Mouse (Mus musculus) retina, adult 2 months (tissue): ENCODE data around the gene Zc3h12d.
"Not testable (repeated sequence)": the region's sequence is repeated elsewhere in the genome, so short reads cannot be mapped to it uniquely, and the experiment has no call there.

Experiments used
- DNase-seq: peaks from one replicate; pipeline ENCODE4 v3.0.0-alpha.2; 2012; ENCODE audit warnings: low read depth, low spot score

The Zc3h12d gene

DNA sequence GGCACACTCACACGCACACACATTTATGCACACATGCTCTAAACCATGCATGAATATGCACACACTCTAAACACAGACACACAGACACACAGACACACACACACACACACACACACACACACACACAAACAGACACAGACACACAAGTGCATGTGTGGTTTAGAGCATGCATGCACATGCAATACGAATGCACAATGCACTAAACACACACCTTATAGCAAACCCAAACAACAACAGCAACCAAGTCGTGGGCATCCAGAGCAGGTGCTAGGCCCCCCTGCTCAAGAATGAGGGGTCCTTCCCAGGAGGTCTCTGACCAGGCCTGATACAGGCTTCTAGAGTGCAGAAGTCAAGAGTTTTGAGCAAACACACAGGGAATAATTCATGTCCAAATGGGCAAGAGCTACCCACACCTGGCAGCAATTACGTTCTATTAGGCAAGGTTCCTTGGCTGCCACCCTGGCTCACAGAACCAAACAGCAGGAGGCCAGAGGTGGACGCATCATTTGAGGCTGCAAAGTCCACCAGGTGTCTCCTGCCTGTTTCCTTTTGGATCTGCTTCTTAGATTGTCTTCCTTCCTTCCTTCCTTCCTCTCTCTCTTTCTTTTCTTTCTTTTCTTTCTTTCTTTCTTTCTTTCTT is 39.2 kb downstream of the Zc3h12d start:
- DNase-seq, result no peak

DNA sequence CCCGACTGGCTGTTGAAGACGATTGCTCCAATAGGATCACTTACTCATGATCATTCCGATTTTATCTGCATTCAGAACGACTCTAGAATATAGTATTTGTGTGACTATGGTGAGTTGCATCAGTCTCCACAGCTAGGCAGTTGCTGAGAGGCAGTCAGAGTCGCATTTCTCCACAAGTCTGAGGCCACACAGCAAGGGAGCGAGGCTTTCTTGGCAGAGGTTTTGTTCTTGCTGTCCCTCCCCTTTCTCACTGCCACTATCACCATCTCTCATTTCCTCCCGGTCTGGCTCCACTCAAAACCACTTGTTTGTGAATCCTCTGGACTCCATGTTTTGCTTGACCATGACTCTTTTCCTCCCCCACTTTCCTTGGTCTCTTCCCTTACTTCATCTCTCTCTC is 41.9 kb downstream of the Zc3h12d start:
- no peak for DNase-seq

DNA sequence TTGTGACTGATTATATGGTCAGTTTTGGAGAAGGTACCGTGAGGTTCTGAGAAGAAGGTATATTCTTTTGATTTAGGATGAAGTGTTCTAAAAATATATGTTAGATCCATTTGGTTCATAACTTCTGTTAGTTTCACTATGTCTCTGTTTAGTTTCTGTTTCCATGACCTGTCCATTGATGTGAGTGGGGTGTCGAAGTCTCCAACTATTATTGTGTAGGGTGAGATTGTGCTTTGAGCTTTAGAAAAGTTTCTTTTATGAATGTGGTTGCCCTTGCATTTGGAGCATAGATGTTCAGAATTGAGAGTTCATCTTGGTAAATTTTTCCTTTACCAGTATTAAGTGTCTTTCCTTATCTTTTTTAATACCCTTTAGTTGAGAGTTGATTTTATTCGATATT is 48.0 kb downstream of the Zc3h12d start:
- not testable (repeated sequence) for DNase-seq

GRCm38 (mm10) chr10:7881971-7882370 is 49.7 kb downstream of the Zc3h12d start:
- DNase-seq, result no peak

- DNase-seq, result peak; percentile 53
Measured at GRCm38 (mm10) chr10:7883524-7883923, 51.3 kb downstream of the Zc3h12d start.

DNA sequence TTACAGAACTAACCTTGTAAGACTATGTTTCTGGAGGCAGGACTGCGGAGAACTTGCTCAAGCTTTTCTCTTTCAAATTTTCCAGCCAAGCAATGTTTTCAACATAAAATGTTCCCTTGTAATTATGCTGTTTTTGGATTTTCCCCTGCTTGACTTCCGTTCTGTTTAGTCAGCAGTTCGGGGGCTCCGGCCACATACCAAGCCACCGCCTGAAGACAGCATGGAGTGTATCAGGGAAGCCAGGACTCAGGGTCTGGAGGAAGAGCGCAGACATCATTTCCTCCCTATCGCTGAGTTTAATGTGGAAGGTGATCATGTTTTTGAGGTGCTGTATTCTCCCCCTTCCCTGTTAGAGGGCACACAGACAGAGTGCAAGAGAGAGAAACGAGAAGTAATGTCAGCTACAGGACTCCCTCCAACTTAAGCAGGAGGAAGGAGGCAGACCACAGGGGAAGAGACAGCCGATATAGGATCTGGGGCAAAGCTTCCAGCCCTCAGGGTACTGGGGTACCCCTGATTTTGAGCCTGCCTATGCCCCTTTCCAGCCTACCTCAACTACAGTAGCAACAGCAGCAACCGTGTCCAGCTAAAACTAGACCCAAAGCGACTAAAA is 56.1 kb downstream of the Zc3h12d start:
- DNase-seq, result no peak

DNA sequence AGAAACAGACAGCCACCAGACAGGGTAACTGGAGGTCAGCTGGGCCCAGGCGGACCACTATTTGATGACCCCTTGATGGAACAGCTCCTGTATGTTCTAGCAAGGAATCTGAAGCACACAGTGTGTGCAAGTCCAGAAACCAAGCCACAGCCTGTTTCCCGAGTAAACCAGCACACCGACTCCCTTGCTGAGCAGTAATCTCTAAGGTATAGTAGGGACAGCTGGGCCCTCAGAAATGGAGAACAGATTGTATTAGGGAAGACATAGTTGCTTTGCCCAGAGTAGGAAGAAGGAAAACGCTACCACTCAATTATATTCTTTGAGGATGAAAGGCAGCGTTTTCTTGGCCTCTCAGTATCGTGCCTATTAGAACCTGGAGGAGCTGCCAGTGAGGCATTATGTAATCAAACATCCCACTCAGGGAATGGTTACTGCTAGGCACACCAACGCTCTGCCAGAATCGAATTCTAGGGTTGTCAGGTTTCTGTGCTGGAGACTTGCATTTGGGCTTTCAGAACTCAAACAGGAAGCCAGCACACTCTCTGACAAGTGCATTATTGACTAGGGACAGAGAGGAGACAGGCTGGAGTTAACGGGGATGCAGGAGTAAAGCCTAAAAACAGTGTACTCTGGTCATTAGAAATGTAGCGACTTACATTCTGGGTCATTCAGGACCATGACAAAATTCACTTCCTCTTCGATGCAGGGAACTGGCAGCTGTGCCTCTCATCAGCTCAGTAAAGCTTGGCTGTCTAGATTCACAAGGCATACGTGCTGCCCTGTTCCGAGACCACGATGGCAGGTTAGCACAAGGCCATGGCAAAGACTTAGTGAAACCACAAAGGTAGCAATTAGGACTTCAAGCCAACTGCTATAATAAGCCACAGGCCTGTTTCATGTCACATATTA is 68.7 kb downstream of the Zc3h12d start:
- DNase-seq, result no peak

GRCm38 (mm10) chr10:7904157-7904556 is 71.9 kb downstream of the Zc3h12d start:
- DNase-seq, result no peak

- DNase-seq, result no peak
Measured at GRCm38 (mm10) chr10:7907151-7907550, 74.9 kb downstream of the Zc3h12d start.

GRCm38 (mm10) chr10:7911268-7911667 is 79.0 kb downstream of the Zc3h12d start:
- DNase-seq, result no peak
